Mouse (Mus musculus) G1E-ER4 (cell line): ENCODE results near the gene Wnt5b. TPM values are rescaled to one million over a fixed set of nuclear protein-coding genes. Genes with fewer than 3 reads are reported as not detected.

Source experiments
- GATA1 ChIP-seq: IDR thresholded peaks from one replicate; pipeline ENCODE4 v1.8.0; 2012; ENCODE audit warnings: low read length, inconsistent platforms
- polyA plus RNA-seq: library from polyadenylated mRNA; stranded (reverse); fragments of >175 nt; gene quantifications from 2 replicates; pipeline ENCODE4 v1.2.3, GENCODE M21; 2012

Wnt5b gene
- polyA plus RNA-seq, 1 experiment, result not detected

- no peak for TF ChIP-seq GATA1
Measured at GRCm38 (mm10) chr6:119502031-119502430, 42.1 kb downstream of the Wnt5b start.

- no peak for TF ChIP-seq GATA1
Measured at GRCm38 (mm10) chr6:119500086-119500485, 44.1 kb downstream of the Wnt5b start.

- TF ChIP-seq GATA1, result no peak
Measured at GRCm38 (mm10) chr6:119499271-119499670, 44.9 kb downstream of the Wnt5b start.

- no peak for TF ChIP-seq GATA1
Measured at GRCm38 (mm10) chr6:119492630-119493014, 51.5 kb downstream of the Wnt5b start.

GRCm38 (mm10) chr6:119491997-119492629 is 52.0 kb downstream of the Wnt5b start:
- TF ChIP-seq GATA1, result no peak

GRCm38 (mm10) chr6:119491006-119491405 is 53.1 kb downstream of the Wnt5b start:
- TF ChIP-seq GATA1, result no peak

- TF ChIP-seq GATA1, result no peak
Measured at GRCm38 (mm10) chr6:119490549-119490948, 53.6 kb downstream of the Wnt5b start.

GRCm38 (mm10) chr6:119489765-119490164 is 54.4 kb downstream of the Wnt5b start:
- TF ChIP-seq GATA1, result no peak

- TF ChIP-seq GATA1, result no peak
Measured at GRCm38 (mm10) chr6:119487619-119488018, 56.5 kb downstream of the Wnt5b start.

- no peak for TF ChIP-seq GATA1
Measured at GRCm38 (mm10) chr6:119487085-119487458, 57.1 kb downstream of the Wnt5b start.

GRCm38 (mm10) chr6:119486381-119487084 is 57.6 kb downstream of the Wnt5b start:
- no peak for TF ChIP-seq GATA1

GRCm38 (mm10) chr6:119485486-119485885 is 58.7 kb downstream of the Wnt5b start:
- no peak for TF ChIP-seq GATA1

GRCm38 (mm10) chr6:119482958-119483600 is 61.1 kb downstream of the Wnt5b start:
- TF ChIP-seq GATA1, result no peak

GRCm38 (mm10) chr6:119480706-119481331 is 63.3 kb downstream of the Wnt5b start:
- no peak for TF ChIP-seq GATA1

- TF ChIP-seq GATA1, result no peak
Measured at GRCm38 (mm10) chr6:119479876-119480705, 64.1 kb downstream of the Wnt5b start.
